Mouse (Mus musculus) midbrain, embryonic 11.5 days (tissue): ENCODE measurements around the gene Gm17660. TPM values are rescaled to one million over a fixed set of nuclear protein-coding genes. Genes with fewer than 3 reads are reported as not detected.

Experiments
- ATAC-seq: fragments of 200-750 bp; cut with Nextera tagmentation; 2 replicates; pipeline ENCODE4 v1.8.0; 2017; ENCODE audit warnings: moderate TSS enrichment, moderate library complexity; ENCODE audit not compliant: low FRiP score
- DNase-seq: peaks from one replicate; pipeline ENCODE4 v3.0.0; 2015; ENCODE audit warnings: low spot score; ENCODE audit errors: missing footprints
- H3K27ac ChIP-seq: fragments of 300-500 bp; sonication (generic); 2 replicates; pipeline ENCODE4 v1.5.1; 2014; ENCODE audit warnings: low read depth, low read length
- H3K27me3 ChIP-seq: fragments of 300-500 bp; sonication (generic); 2 replicates; pipeline ENCODE4 v1.6.1; 2014; ENCODE audit warnings: mild to moderate bottlenecking, low read length, moderate library complexity, mixed read lengths; ENCODE audit not compliant: control insufficient read depth, insufficient read depth
- H3K36me3 ChIP-seq: fragments of 300-500 bp; sonication (generic); 2 replicates; pipeline ENCODE4 v1.6.1; 2014; ENCODE audit warnings: mild to moderate bottlenecking, low read length, moderate library complexity, mixed read lengths; ENCODE audit not compliant: control insufficient read depth, insufficient read depth
- H3K4me1 ChIP-seq: fragments of 300-500 bp; sonication (generic); 2 replicates; pipeline ENCODE4 v1.6.1; 2014; ENCODE audit warnings: low read length; ENCODE audit not compliant: control insufficient read depth, insufficient read depth
- H3K4me2 ChIP-seq: fragments of 300-500 bp; sonication (generic); 2 replicates; pipeline ENCODE4 v1.6.1; 2014; ENCODE audit warnings: mild to moderate bottlenecking, moderate library complexity
- H3K4me3 ChIP-seq: fragments of 300-500 bp; sonication (generic); 2 replicates; pipeline ENCODE4 v1.5.1; 2014; ENCODE audit warnings: low read depth, low read length
- H3K9ac ChIP-seq: fragments of 300-500 bp; sonication (generic); 2 replicates; pipeline ENCODE4 v1.6.1; 2014; ENCODE audit warnings: low read length
- H3K9me3 ChIP-seq: fragments of 300-500 bp; sonication (generic); 2 replicates; pipeline ENCODE4 v1.6.1; 2016; ENCODE audit warnings: low read length; ENCODE audit not compliant: control insufficient read depth
- WGBS: fragments of 180-500 bp; shearing (Covaris S2); extraction: QIAGEN DNeasy Blood & Tissue Kit; methylation state at CpG from one replicate; pipeline ENCODE4 v1.1.7; 2014; 5-methylcytosine and 5-hydroxymethylcytosine counted together
- microRNA-seq: library from miRNA; unstranded; fragments of <30 nt; microRNA quantifications from one replicate; pipeline ENCODE4, GENCODE M21; 2017
- polyA plus RNA-seq: library from polyadenylated mRNA; unstranded; fragments of >200 nt; fragmentation: Nextera tagmentation; extraction: Ambion mirVana; gene quantifications from 2 replicates; pipeline ENCODE4 v1.2.1, GENCODE M21; 2014

The Gm17660 gene
- polyA plus RNA-seq, 1 experiment from 2014 or later = 0.29 TPM

DNA sequence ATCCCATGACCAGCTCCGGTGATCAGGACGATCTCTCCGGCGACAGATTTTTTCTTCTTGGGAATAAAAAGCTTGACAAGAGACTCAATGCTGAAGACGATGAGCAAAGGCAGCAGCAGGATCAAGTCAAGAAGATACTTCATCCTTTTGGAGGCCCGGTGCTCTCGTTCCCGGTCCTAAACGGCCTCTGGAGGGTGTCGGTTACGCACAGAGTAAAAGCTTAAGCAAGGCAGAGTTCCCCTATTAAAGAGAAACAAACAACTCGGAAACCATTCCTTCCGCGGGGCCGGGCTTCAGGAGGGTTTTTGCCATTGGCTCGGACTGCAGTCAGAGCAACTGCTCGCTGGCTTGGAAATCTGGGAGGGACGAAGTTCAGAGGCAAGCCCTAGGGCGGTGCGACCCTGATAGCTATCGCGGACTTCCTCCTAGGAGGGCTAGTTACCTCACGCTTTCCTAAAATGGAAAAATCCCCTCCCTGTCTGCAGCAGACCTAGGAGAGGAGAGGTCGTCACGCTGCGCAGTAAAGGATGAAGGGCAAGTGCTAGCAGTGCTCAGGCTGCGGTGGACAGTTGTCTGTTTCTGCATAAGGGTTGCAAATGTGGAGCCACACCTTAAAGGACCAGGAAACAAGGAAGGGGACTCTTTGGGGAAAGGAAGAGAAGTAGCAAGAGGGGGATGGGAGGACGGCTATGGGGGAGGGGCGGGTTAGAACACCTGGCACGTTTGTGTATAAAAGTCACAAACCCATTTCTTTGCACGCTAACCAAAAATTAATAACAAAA is 55.6 kb downstream of the Gm17660 start, which contains the start of gene Hsd17b11:
TSS of gene Hsd17b11 (minus strand) at position 323 of the 782 bp plus-strand sequence.
- peak within 1 kb of the TSS; percentile 67 for H3K4me2 ChIP-seq
- no peaks in the 10 kb centered on the region for H3K4me1 ChIP-seq
- peak within 1 kb of the TSS; percentile 61 for H3K9ac ChIP-seq
- H3K36me3 ChIP-seq = no peaks in the 10 kb centered on the region
- no peak within 1 kb of the TSS for H3K27ac ChIP-seq
- H3K4me3 ChIP-seq = peak within 1 kb of the TSS; percentile 27
- no peaks in the 10 kb centered on the region for H3K9me3 ChIP-seq
- peaks cover 2% of the 10 kb centered on the region; the same call in 1 of the 2 replicates for H3K27me3 ChIP-seq
- 2% methylated on average over 31 of the region's 31 CpGs for WGBS
- peak; percentile 96 for DNase-seq
- ATAC-seq = peak; percentile 82

Small RNAs within 50 kb of the gene (microRNA-seq; reads per million reads assigned to microRNA genes)
- 6.3 reads per million, percentile 24 among the genes with 10 or more reads in this experiment for gene Mir5619

Other genes with a start within 250 kb of the Gm17660 start
- gene Klhl8, start 166.3 kb downstream of the Gm17660 start, polyA plus RNA-seq = 16.5 and 16.9 TPM in 2 replicates
- not detected in 2 replicates for gene Hsd17b13, start 100.2 kb downstream of the Gm17660 start, polyA plus RNA-seq
- 1.1 TPM in 2 replicates for gene Hsd17b11, start 55.7 kb downstream of the Gm17660 start, polyA plus RNA-seq
- gene Nudt9, start 31.3 kb downstream of the Gm17660 start, polyA plus RNA-seq = 61.8 and 64.7 TPM in 2 replicates
- 49.8 and 58.3 TPM in 2 replicates for gene Sparcl1, start 36.1 kb upstream of the Gm17660 start, polyA plus RNA-seq
- not detected in 2 replicates for gene Dspp, start 93.1 kb upstream of the Gm17660 start, polyA plus RNA-seq
- gene Dmp1, start 125.0 kb upstream of the Gm17660 start, polyA plus RNA-seq = 0.93 and 1.4 TPM in 2 replicates
- not detected in 2 replicates for gene Ibsp, start 221.6 kb upstream of the Gm17660 start, polyA plus RNA-seq
- gene Mepe, start 247.7 kb upstream of the Gm17660 start, polyA plus RNA-seq = not detected in 2 replicates